Mouse (Mus musculus) forebrain, embryonic 13.5 days (tissue): ENCODE data around the gene Fbxl4. TPM values are rescaled to one million over a fixed set of nuclear protein-coding genes. Genes with fewer than 3 reads are reported as not detected.
"Not testable (repeated sequence)": the region's sequence is repeated elsewhere in the genome, so short reads cannot be mapped to it uniquely, and the experiment has no call there.

Source experiments
- ATAC-seq: fragments of 200-750 bp; cut with Nextera tagmentation; 2 replicates; pipeline ENCODE4 v1.8.0; 2017
- H3K27ac ChIP-seq: fragments of 300-500 bp; sonication (generic); 2 replicates; pipeline ENCODE4 v1.5.1; 2015; ENCODE audit warnings: inconsistent platforms, mild to moderate bottlenecking, moderate library complexity
- H3K27me3 ChIP-seq: fragments of 300-500 bp; sonication (generic); 2 replicates; pipeline ENCODE4 v1.6.1; 2015; ENCODE audit warnings: mild to moderate bottlenecking, inconsistent platforms
- H3K36me3 ChIP-seq: fragments of 300-500 bp; sonication (generic); 2 replicates; pipeline ENCODE4 v1.6.1; 2015; ENCODE audit warnings: mild to moderate bottlenecking, inconsistent platforms; ENCODE audit not compliant: poor library complexity, severe bottlenecking
- H3K4me1 ChIP-seq: fragments of 300-500 bp; sonication (generic); 2 replicates; pipeline ENCODE4 v1.6.1; 2015; ENCODE audit warnings: inconsistent platforms
- H3K4me2 ChIP-seq: fragments of 300-500 bp; sonication (generic); 2 replicates; pipeline ENCODE4 v1.6.1; 2015; ENCODE audit warnings: inconsistent platforms, mild to moderate bottlenecking, moderate library complexity
- H3K4me3 ChIP-seq: fragments of 300-500 bp; sonication (generic); 2 replicates; pipeline ENCODE4 v1.5.1; 2015; ENCODE audit warnings: mild to moderate bottlenecking, inconsistent platforms
- H3K9ac ChIP-seq: fragments of 300-500 bp; sonication (generic); 2 replicates; pipeline ENCODE4 v1.6.1; 2015; ENCODE audit warnings: mild to moderate bottlenecking, inconsistent platforms
- H3K9me3 ChIP-seq: fragments of 300-500 bp; sonication (generic); replicated peaks from 2 replicates; pipeline ENCODE4 v1.6.1; 2016; ENCODE audit warnings: inconsistent platforms
- WGBS: fragments of 180-500 bp; shearing (Covaris S2); methylation state at CpG from one replicate; pipeline ENCODE4 v1.1.7; 2015; 5-methylcytosine and 5-hydroxymethylcytosine counted together
- polyA plus RNA-seq: library from polyadenylated mRNA; unstranded; fragments of >200 nt; fragmentation: Nextera tagmentation; extraction: Ambion mirVana; gene quantifications from 2 replicates; pipeline ENCODE4 v1.2.1, GENCODE M21; 2015

Fbxl4 gene
- polyA plus RNA-seq: 8.9 and 10.2 TPM in 2 replicates

DNA sequence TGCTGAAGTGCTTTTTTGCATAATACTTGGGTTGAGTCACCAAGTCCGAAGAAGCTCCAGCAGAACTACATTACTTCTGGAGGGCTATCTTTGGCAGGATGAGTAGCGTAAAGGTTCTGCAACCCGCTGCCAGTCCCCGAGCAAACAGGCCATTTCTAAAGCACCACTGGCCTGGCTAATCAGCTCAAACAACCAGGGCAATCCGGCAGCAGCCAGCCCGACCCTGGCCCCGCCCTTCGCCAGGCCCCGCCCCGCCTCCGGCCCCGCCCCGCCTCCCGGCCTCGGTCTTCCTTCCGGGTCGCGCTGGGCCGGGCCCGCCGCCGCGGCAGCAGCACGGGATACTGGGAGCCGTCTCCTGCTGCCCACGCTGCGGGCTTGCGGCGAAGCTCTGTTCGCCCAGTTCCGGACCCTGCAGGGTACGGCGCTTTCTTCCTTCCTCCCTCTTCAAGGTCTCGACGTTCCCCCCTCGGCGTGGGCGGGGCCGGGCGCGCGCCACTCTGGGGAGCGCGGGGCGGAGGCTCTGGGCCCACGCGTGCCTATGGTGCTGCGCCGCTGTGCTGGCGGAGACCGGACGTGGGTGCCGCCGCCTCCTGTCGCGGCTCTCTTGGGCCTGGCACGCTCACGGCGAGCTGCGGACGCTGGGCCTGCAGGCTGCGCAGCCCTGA, at the start of gene Fbxl4:
TSS of gene Fbxl4 (plus strand) at position 278 of the 665 bp plus-strand sequence.
- Histone ChIP-seq H3K27me3 (no peaks in the 10 kb centered on the region), H3K9me3 (peaks cover 6% of the 10 kb centered on the region; the same call in 1 of the 2 replicates), H3K27ac (peak within 1 kb of the TSS; percentile 85), H3K4me1 (peaks cover 14% of the 10 kb centered on the region; the same call in 1 of the 2 replicates), H3K9ac (peak within 1 kb of the TSS; percentile 91), H3K36me3 (no peaks in the 10 kb centered on the region), H3K4me2 (peak within 1 kb of the TSS; percentile 67), H3K4me3 (peak within 1 kb of the TSS; percentile 75)
- ATAC-seq: peak; percentile 98
- under 1% methylated on average over 57 of the region's 62 CpGs for WGBS

DNA sequence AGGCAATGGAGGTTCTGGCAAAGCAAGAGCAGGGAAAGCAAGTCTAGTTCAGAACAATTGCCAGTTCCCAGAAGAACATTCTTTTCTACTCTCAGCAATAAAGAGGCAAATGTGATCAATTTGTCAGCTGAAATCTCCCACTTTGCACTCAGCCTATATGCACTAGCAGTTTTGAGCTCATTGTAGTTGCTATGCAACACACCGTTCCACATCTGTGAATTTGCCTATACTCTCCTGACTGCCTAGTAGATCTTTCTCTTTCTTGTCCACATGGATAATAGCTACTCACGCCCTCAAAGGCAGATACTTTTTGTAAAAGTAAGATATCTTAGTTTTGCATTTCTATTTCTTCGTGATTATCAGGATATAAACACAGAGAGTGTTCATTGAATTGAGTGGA, 42.8 kb upstream of the Fbxl4 start:
- Histone ChIP-seq H3K4me1 (no peaks in the 10 kb centered on the region), H3K9me3 (no peaks in the 10 kb centered on the region), H3K36me3 (no peaks in the 10 kb centered on the region), H3K4me3 (no peak overlapping the region), H3K4me2 (no peak overlapping the region), H3K9ac (no peak overlapping the region), H3K27me3 (no peaks in the 10 kb centered on the region), H3K27ac (no peak overlapping the region)
- no peak for ATAC-seq
- WGBS: 91% methylated on average over 3 of the region's 3 CpGs

DNA sequence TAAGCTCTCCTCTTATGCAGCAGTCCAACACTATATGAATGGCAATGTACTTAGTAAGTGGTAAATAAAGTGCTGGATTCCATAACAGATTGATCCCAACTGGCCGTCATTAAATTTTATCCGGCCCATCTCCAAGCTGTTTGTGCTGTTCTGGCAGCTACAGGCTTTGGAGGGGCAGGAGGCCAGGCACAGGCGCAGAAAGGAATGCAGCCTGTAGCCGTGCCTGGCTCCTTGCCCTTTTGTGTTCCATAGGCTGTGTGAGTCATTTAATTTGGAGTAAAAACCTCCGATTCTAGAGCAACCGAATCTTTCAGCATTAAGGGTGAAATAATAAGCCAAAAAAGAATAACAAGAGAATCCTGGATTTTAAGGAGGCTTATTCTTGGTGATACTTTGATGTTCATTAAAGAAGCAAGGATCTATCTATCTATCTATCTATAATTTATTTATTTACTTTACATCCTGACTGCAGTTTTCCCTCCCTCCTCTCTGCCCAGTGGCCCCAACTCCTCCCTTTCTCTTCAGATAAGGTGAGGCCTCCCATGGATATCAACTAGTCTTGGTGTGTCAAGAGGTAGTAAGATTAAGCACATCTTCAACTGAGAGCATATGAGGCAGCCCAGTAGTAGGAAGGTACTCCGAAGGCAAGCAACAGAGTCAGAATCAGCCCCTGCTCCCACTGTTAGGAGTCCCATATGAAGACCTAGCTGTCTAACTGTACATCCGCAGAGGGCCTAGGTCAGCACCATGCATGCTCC, 14.3 kb upstream of the Fbxl4 start:
- H3K9ac ChIP-seq: no peak overlapping the region
- no peaks in the 10 kb centered on the region for H3K27me3 ChIP-seq
- H3K9me3 ChIP-seq: no peaks in the 10 kb centered on the region
- 59% methylated on average over 8 of the region's 8 CpGs for WGBS
- H3K4me1 ChIP-seq: no peaks in the 10 kb centered on the region
- H3K27ac ChIP-seq: no peak overlapping the region
- no peak overlapping the region for H3K4me3 ChIP-seq
- ATAC-seq: peak; percentile 70; the same call in 1 of the 2 replicates
- no peak overlapping the region for H3K4me2 ChIP-seq
- no peaks in the 10 kb centered on the region for H3K36me3 ChIP-seq

DNA sequence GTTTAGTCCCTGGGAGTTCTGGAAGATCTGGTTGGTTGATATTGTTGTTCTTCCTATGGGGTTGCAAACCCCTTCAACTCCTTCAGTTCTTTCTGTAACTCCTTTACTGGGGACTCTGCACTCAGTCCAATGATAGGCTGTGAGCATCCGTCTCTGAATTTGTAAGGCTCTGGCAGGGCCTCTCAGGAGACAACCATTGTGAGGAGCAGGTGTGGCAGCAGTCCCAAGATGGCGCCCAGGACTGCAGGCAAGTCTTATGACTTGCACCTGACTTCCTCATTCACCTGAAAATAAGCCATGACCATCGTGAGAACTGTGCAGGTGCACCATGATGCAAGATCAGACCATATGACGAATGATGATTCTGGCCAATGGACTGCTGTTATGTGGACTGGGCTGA, 8.3 kb upstream of the Fbxl4 start:
- 91% methylated on average over 4 of the region's 4 CpGs for WGBS
- not testable (repeated sequence) for H3K9ac ChIP-seq, H3K27ac ChIP-seq, H3K4me3 ChIP-seq, H3K4me1 ChIP-seq, H3K9me3 ChIP-seq, ATAC-seq, H3K4me2 ChIP-seq, H3K36me3 ChIP-seq, H3K27me3 ChIP-seq

DNA sequence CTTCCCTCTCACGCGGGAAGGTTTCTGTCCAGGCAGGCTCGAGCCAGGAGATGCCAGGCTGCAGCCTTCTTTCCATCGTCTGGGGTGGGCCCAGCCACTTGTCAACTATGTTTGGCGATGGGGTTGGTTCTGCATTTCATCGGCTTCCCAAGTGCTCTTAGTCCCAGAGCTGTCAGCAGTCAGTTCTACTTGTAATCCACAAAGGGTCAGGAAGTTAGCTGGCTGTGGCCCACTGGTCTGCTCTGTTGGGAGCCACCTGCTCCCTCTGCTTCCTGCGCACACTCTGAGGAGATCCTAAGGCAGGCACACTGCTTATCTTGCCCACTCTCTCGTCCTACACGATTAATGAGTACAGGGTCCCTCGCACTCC, 573 bp downstream of the Fbxl4 start:
- no peaks in the 10 kb centered on the region for H3K36me3 ChIP-seq
- H3K4me2 ChIP-seq: peak overlapping the region; percentile 67
- H3K9ac ChIP-seq: peak overlapping the region; percentile 91
- WGBS: 10% methylated on average over 10 of the region's 10 CpGs
- ATAC-seq: peak; percentile 46
- H3K4me1 ChIP-seq: peaks cover 14% of the 10 kb centered on the region; the same call in 1 of the 2 replicates
- no peaks in the 10 kb centered on the region for H3K27me3 ChIP-seq
- H3K27ac ChIP-seq: peak overlapping the region; percentile 85
- H3K9me3 ChIP-seq: peaks cover 6% of the 10 kb centered on the region; the same call in 1 of the 2 replicates
- H3K4me3 ChIP-seq: peak overlapping the region; percentile 75

DNA sequence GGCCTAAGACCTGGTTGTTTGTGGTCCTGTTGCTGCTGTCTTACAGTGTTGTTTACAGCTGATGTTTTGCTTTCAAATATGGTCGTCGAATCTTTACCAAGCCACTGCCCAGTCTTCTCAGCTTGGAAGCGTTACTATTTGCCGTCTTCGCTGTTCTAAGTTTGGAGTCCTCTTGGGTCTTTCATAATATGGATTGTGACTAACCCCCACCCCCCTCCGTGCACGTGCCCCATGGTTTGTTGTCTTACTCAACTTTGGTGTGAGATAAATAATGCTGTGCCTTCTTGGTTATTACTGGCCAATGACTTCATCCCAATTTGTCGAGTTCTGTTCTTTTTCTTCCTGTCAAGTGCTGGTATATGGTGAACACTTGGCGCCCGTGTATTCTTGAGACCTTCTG, 1.1 kb downstream of the Fbxl4 start:
- ATAC-seq: no peak
- no peaks in the 10 kb centered on the region for H3K36me3 ChIP-seq
- no peaks in the 10 kb centered on the region for H3K27me3 ChIP-seq
- H3K4me3 ChIP-seq: peak overlapping the region; percentile 75; the same call in 1 of the 2 replicates
- 83% methylated on average over 10 of the region's 10 CpGs for WGBS
- H3K9me3 ChIP-seq: peaks cover 1% of the 10 kb centered on the region; the same call in 1 of the 2 replicates
- peak overlapping the region; percentile 67 for H3K4me2 ChIP-seq
- H3K27ac ChIP-seq: no peak overlapping the region
- peaks cover 14% of the 10 kb centered on the region; the same call in 1 of the 2 replicates for H3K4me1 ChIP-seq
- no peak overlapping the region for H3K9ac ChIP-seq

DNA sequence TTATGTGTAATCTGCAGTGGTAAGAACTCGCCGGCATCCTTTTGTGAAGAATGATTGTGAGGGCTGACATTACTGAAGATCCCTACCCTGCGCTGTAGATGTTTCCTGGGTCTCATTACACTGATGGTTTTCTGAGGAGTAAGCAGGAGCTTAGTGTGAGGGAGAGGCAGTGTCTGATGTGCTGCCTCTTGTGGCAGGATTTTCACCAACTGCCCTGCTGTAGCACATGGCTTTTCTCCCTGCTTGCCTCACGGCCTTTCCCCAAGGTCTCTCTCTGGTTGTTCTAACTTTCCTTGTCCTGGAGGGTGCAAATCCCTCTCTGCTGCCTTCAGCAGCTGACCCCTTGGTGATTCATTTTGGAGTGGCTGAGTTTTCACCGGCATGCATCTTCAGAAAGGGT, 10.0 kb downstream of the Fbxl4 start:
- H3K4me1 ChIP-seq: no peaks in the 10 kb centered on the region
- no peaks in the 10 kb centered on the region for H3K36me3 ChIP-seq
- no peak overlapping the region for H3K4me3 ChIP-seq
- H3K27me3 ChIP-seq: no peaks in the 10 kb centered on the region
- ATAC-seq: 0 out of 2 replicates have a peak, but pooled peaks have one; percentile 41
- no peak overlapping the region for H3K27ac ChIP-seq
- H3K9me3 ChIP-seq: no peaks in the 10 kb centered on the region
- no peak overlapping the region for H3K4me2 ChIP-seq
- no peak overlapping the region for H3K9ac ChIP-seq
- WGBS: 59% methylated on average over 5 of the region's 5 CpGs

DNA sequence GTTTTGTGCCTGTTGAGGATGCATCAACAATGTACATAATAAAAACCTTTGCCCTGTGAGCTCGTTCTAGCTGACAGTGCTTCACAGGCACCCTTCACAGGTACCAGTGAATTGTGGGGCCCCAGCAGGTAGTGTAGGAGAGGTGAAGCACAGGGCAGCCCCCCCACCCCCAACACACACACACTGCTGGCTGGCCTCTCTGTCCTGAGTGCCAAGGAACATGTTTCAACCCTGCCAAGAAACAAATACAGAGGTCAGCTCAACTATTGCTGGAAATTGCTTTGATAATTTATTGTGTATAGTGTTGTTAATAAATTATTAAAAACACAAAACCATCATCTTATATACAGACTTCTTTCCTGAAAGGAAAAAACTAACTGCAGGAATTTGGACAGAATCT, 21.2 kb downstream of the Fbxl4 start:
- Histone ChIP-seq H3K9ac (no peak overlapping the region), H3K4me1 (no peaks in the 10 kb centered on the region), H3K36me3 (peaks cover 7% of the 10 kb centered on the region; the same call in 1 of the 2 replicates), H3K4me2 (no peak overlapping the region), H3K27ac (no peak overlapping the region), H3K9me3 (no peaks in the 10 kb centered on the region), H3K4me3 (no peak overlapping the region), H3K27me3 (no peaks in the 10 kb centered on the region)
- ATAC-seq: no peak
- WGBS: 49% methylated on average over 1 of the region's 1 CpGs

DNA sequence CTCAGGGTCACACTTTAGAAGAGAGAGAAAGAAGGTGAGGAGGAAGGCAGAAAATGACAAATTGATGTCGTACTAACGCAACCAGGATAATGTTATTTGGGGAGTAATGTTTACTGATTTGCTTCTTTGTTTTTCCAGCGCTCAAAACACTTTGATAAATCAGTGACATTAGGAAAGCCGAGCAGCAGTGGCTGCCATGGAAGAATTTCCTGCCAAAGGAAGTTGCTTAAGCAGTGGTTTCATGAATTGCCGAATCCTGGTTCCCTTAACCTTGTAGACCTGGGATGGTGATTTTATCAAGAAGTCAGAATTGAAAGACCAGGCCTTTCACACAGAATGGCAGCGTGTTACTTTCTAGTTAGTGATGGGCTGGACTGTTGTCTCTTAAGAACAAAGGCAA, 23.3 kb downstream of the Fbxl4 start:
- no peak for ATAC-seq
- H3K9ac ChIP-seq: no peak overlapping the region
- WGBS: 91% methylated on average over 6 of the region's 6 CpGs

DNA sequence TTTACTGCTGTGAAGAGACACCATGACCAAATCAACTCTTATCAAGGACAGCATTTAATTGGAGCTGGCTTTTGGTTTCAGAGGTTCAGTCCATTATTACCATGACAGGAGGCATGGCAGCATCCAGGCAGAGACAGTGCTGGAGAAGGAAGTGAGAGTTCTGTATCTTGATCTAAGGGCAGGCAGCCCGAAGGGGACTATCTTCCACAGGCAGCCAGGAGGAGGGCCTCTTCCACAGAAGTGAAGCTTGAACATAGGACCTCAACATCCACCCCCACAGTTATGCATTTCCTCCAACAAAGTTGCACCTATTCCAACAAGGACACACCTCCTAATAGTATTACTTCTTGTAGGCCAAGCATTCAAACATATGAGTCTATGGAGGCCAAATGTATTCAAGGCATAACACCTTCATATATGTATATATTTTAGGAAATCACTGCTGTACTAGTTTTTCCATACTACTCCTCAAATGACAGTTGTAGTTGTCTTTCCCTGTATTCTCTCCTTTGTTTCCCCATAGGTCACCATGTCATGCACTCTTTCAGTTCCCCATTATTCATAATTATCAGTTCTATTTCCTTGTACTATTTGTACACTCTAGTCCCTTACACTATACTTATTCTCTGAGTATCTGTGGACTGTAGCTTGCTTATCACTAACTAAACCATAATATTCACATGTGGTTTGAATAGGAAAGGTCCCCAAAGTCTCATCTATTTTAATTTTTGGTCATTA, 26.4 kb downstream of the Fbxl4 start:
- WGBS: 97% methylated on average over 1 of the region's 1 CpGs
- no peak for ATAC-seq
- no peak overlapping the region for H3K27ac ChIP-seq

More for the DNA sequence above, 23.3 kb downstream of the Fbxl4 start:
- Histone ChIP-seq H3K4me2 (no peak overlapping the region), H3K4me3 (no peak overlapping the region), H3K9me3 (no peaks in the 10 kb centered on the region), H3K36me3 (peaks cover 7% of the 10 kb centered on the region; the same call in 1 of the 2 replicates), H3K27ac (no peak overlapping the region), H3K27me3 (no peaks in the 10 kb centered on the region), H3K4me1 (no peaks in the 10 kb centered on the region)

DNA sequence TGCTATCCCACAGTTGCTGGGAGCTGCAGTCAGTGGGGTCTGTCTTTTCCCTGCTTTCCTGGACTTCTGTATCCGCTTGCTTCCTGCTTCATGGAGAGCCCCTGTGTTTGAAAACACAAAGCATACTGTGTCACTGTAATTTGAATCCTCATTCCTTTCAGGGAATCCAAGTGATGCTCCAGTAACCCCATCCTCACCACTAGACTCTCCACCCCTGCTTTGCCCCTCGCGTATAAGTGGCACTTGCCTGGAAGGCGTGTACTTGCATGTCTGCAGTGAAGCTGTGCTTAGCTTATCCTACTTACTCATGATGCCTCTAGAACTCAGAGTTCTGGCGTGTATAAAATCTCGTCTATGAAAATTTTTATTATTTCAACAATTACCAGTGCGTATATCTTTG, 32.7 kb downstream of the Fbxl4 start:
- no peaks in the 10 kb centered on the region for H3K27me3 ChIP-seq
- no peak overlapping the region for H3K4me2 ChIP-seq
- peaks cover 14% of the 10 kb centered on the region for H3K4me1 ChIP-seq
- 50% methylated on average over 7 of the region's 7 CpGs for WGBS
- H3K4me3 ChIP-seq: no peak overlapping the region
- no peak overlapping the region for H3K9ac ChIP-seq
- 0 out of 2 replicates have a peak, but pooled peaks have one; percentile 52 for ATAC-seq
- no peaks in the 10 kb centered on the region for H3K9me3 ChIP-seq
- no peak overlapping the region for H3K27ac ChIP-seq
- H3K36me3 ChIP-seq: no peaks in the 10 kb centered on the region

More for the DNA sequence above, 26.4 kb downstream of the Fbxl4 start:
- Histone ChIP-seq H3K36me3 (no peaks in the 10 kb centered on the region), H3K4me2 (no peak overlapping the region), H3K9ac (no peak overlapping the region), H3K4me3 (no peak overlapping the region), H3K9me3 (no peaks in the 10 kb centered on the region), H3K4me1 (no peaks in the 10 kb centered on the region), H3K27me3 (no peaks in the 10 kb centered on the region)
